Mouse (Mus musculus) CH12.LX (cell line): Measurements from ENCODE around the gene Zfp382. TPM values are rescaled to one million over a fixed set of nuclear protein-coding genes. Genes with fewer than 3 reads are reported as not detected.
"Not testable (repeated sequence)": the region's sequence is repeated elsewhere in the genome, so short reads cannot be mapped to it uniquely, and the experiment has no call there.

Experiments used
- DNase-seq: peaks from one replicate; pipeline ENCODE4 v3.0.0-alpha.2; 2013; ENCODE audit errors: extremely low read depth
- H3K27ac ChIP-seq: 2 replicates; pipeline ENCODE4 v1.5.1; 2012; ENCODE audit warnings: low read depth, mild to moderate bottlenecking, control low read depth, moderate library complexity; ENCODE audit not compliant: insufficient read depth
- H3K27me3 ChIP-seq: replicated peaks from 2 replicates; pipeline ENCODE3; 2012; ENCODE audit warnings: inconsistent platforms
- H3K36me3 ChIP-seq, 2 experiments: replicated peaks in 1 of 2; 2 replicates each; pipeline versions ENCODE3 to v1.6.1; 2012; ENCODE audit warnings: inconsistent platforms in 1 of 2, low read length in 1 of 2, mild to moderate bottlenecking in 1 of 2, mixed read lengths in 1 of 2, moderate library complexity in 1 of 2; ENCODE audit not compliant: control insufficient read depth in 1 of 2, insufficient read depth in 1 of 2
- H3K4me1 ChIP-seq, 2 experiments: 2 replicates each; pipeline ENCODE4 v1.6.1; 2012; ENCODE audit warnings: inconsistent platforms in 1 of 2, moderate library complexity in 1 of 2; ENCODE audit not compliant: insufficient read depth in 2 of 2, control insufficient read depth in 1 of 2
- H3K4me2 ChIP-seq: 2 replicates; pipeline ENCODE4 v1.6.1; 2012; ENCODE audit warnings: low read depth, mild to moderate bottlenecking, control low read depth; ENCODE audit not compliant: poor library complexity, insufficient read depth, severe bottlenecking
- H3K4me3 ChIP-seq, 3 experiments: fragments of 150-350 bp in 1 of 3; sonication (generic) in 1 of 3; replicated peaks in 1 of 3; 2 replicates each; pipeline versions ENCODE3 to v1.5.1; 2011 to 2012; ENCODE audit warnings: low read depth in 2 of 3, low read length in 2 of 3, mild to moderate bottlenecking in 2 of 3, moderate library complexity in 2 of 3, control low read depth in 1 of 3, improper control_type of control experiment in 1 of 3, inconsistent platforms in 1 of 3, mixed read lengths in 1 of 3; ENCODE audit not compliant: poor library complexity in 1 of 3
- H3K79me2 ChIP-seq: replicated peaks from 2 replicates; pipeline ENCODE4 v1.6.1; 2012; ENCODE audit warnings: mild to moderate bottlenecking, moderate library complexity; ENCODE audit not compliant: control insufficient read depth, poor library complexity, insufficient read depth, severe bottlenecking; ENCODE audit errors: extremely low read depth
- H3K9ac ChIP-seq: 2 replicates; pipeline ENCODE4 v1.6.1; 2012; ENCODE audit warnings: low read depth, mild to moderate bottlenecking, control low read depth, moderate library complexity; ENCODE audit not compliant: insufficient read depth
- H3K9me3 ChIP-seq: replicated peaks from 2 replicates; pipeline ENCODE3; 2012; ENCODE audit warnings: low read length, inconsistent platforms, mixed read lengths
- BHLHE40 ChIP-seq: IDR thresholded peaks from 2 replicates; pipeline ENCODE4 v1.6.1; 2011; ENCODE audit warnings: mild to moderate bottlenecking, low read depth, low read length, improper control_type of control experiment
- CHD1 ChIP-seq: IDR thresholded peaks from 2 replicates; pipeline ENCODE4 v1.6.1; 2012; ENCODE audit warnings: low read depth, low read length, improper control_type of control experiment, inconsistent platforms
- ELF1 ChIP-seq: IDR thresholded peaks from 2 replicates; pipeline ENCODE4 v1.6.1; 2014; ENCODE audit warnings: low read depth, mild to moderate bottlenecking, inconsistent platforms, low read length, improper control_type of control experiment
- ETS1 ChIP-seq: conservative IDR thresholded peaks from 2 replicates; pipeline ENCODE4 v1.6.1; 2012; ENCODE audit warnings: low read depth, mild to moderate bottlenecking, inconsistent platforms, low read length, improper control_type of control experiment, moderate library complexity
- HCFC1 ChIP-seq: IDR thresholded peaks from 2 replicates; pipeline ENCODE4 v1.6.1; 2012; ENCODE audit warnings: low read depth, mild to moderate bottlenecking, inconsistent platforms, low read length, improper control_type of control experiment
- IRF4 ChIP-seq: IDR thresholded peaks from 2 replicates; pipeline ENCODE4 v1.6.1; 2014; ENCODE audit warnings: low read depth, mild to moderate bottlenecking, inconsistent platforms, low read length, improper control_type of control experiment
- JUN ChIP-seq: IDR thresholded peaks from 2 replicates; pipeline ENCODE4 v1.6.1; 2011; ENCODE audit warnings: low read depth, mild to moderate bottlenecking, low read length, improper control_type of control experiment, moderate library complexity; ENCODE audit not compliant: insufficient read depth
- KAT2A ChIP-seq: IDR thresholded peaks from 2 replicates; pipeline ENCODE4 v1.6.1; 2012; ENCODE audit warnings: low read length, improper control_type of control experiment, inconsistent platforms; ENCODE audit not compliant: insufficient replicate concordance
- MAFK ChIP-seq: IDR thresholded peaks from 2 replicates; pipeline ENCODE4 v1.6.1; 2011; ENCODE audit warnings: low read length, improper control_type of control experiment; ENCODE audit not compliant: insufficient replicate concordance
- NRF1 ChIP-seq: IDR thresholded peaks from 2 replicates; pipeline ENCODE4 v1.6.1; 2014; ENCODE audit warnings: low read depth, mild to moderate bottlenecking, inconsistent platforms, low read length, improper control_type of control experiment, moderate library complexity
- POLR2A ChIP-seq: IDR thresholded peaks from 2 replicates; pipeline ENCODE4 v1.6.1; 2011; ENCODE audit warnings: low read depth, mild to moderate bottlenecking, improper control_type of control experiment, low read length
- SMC3 ChIP-seq: IDR thresholded peaks from 2 replicates; pipeline ENCODE4 v1.6.1; 2011; ENCODE audit warnings: low read depth, low read length, improper control_type of control experiment
- UBTF ChIP-seq: IDR thresholded peaks from 2 replicates; pipeline ENCODE4 v1.6.1; 2012; ENCODE audit warnings: low read depth, mild to moderate bottlenecking, inconsistent platforms, low read length, improper control_type of control experiment, moderate library complexity
- USF2 ChIP-seq: conservative IDR thresholded peaks from 2 replicates; pipeline ENCODE4 v1.6.1; 2011; ENCODE audit warnings: low read depth, low read length, improper control_type of control experiment
- dilution Hi-C: fragments of 300-500 bp; cut with MboI; formaldehyde crosslinking; loops from 2 replicates; pipeline ENCODE4 v1.14.3; 2020; ENCODE audit warnings: low sequenced_read_pairs; ENCODE audit not compliant: extremely low pct_unique_long_range_greater_than_20kb, extremely low pct_ligation_motif_present
- in situ Hi-C: fragments of 300-500 bp; cut with MboI; formaldehyde crosslinking; loops from 3 replicates; pipeline ENCODE4 v1.14.3; 2019; ENCODE audit warnings: low sequenced_read_pairs, low pct_ligation_motif_present, low pct_unique_long_range_greater_than_20kb, mixed read lengths
- polyA plus RNA-seq: library from polyadenylated mRNA; unstranded; fragments of >175 nt; gene quantifications from 2 replicates; pipeline ENCODE4 v1.2.1, GENCODE M21; 2012; ENCODE audit warnings: low read depth; ENCODE audit not compliant: insufficient read length
- total RNA-seq, 2 experiments: library from RNA; depleted of rRNA; stranded (reverse); fragments of 300-350 nt in 1 of 2; fragments of >200 nt in 1 of 2; gene quantifications; 2 replicates each; pipeline ENCODE4 v1.2.3; 2012 to 2014

Gene Zfp382
- total and polyA plus RNA-seq, 3 experiments = 3.3 to 4.7 (median 4.7) TPM

- Histone ChIP-seq H3K36me3 (peaks cover 3 to 24% of the 10 kb centered on the region in 2 experiments), H3K27me3 (no peaks in the 10 kb centered on the region), H3K4me1 (peaks cover 11 to 42% of the 10 kb centered on the region in 2 experiments), H3K4me3 (peak overlapping the region; percentile 55 to 73 (median 68)), H3K4me2 (peak overlapping the region; percentile 64), H3K9me3 (no peaks in the 10 kb centered on the region), H3K79me2 (peaks cover 8% of the 10 kb centered on the region; the same call in 1 of the 2 replicates), H3K27ac (no peak overlapping the region), H3K9ac (peak overlapping the region; percentile 91; the same call in 1 of the 2 replicates)
- dilution Hi-C loops = no loop called here
- in situ Hi-C loops = no loop called here
- no peak for DNase-seq
- TF ChIP-seq IRF4 = no peak
- 0 out of 2 replicates have a peak, but pooled peaks have one; percentile 42 for TF ChIP-seq CHD1
- TF ChIP-seq USF2 = no peak
Observed at GRCm38 (mm10) chr7:30095551-30096125, 26.1 kb upstream of the Zfp382 start.

DNA sequence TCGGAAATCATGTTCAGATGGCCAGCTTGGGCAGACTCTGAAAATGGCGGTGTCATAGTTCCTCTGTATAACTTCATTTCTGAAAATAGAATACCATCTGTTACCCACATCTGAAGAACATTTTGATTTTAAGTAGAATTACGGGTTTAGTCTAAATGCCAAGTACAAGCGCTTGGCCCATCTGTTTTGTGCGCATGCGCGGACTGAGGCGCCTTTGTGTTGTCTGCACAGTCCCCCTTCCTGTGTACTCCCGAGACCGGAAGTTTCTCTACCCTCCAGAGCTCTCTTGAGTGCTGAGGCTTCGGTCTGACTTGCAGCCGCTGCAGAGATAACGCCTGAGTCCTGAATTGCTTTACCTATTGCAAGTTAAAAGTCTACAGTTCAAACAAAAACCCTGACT is 22.4 kb upstream of the Zfp382 start:
- H3K4me3 ChIP-seq = peak overlapping the region; percentile 33 to 46 (median 40)
- peaks cover 16% of the 10 kb centered on the region for H3K9me3 ChIP-seq
- peak; percentile 72 for DNase-seq
- H3K4me1 ChIP-seq = peaks cover 7 to 29% of the 10 kb centered on the region in 2 experiments
- H3K9ac ChIP-seq = no peak overlapping the region; the same call in 1 of the 2 replicates
- no peak overlapping the region for H3K27ac ChIP-seq
- peaks cover 8% of the 10 kb centered on the region; the same call in 1 of the 2 replicates for H3K79me2 ChIP-seq
- dilution Hi-C loops = no loop called here
- TF ChIP-seq POLR2A (peak; percentile 22; the same call in 1 of the 2 replicates), KAT2A (no peak), NRF1 (peak; percentile 87), JUN (no peak), ELF1 (peak; percentile 70), BHLHE40 (no peak)
- TF ChIP-seq, all 38 proteins: peak for 3
- H3K4me2 ChIP-seq = peak overlapping the region; percentile 24; the same call in 1 of the 2 replicates
- no peaks in the 10 kb centered on the region for H3K27me3 ChIP-seq
- in situ Hi-C loops = no loop called here
- peaks cover 24 to 51% of the 10 kb centered on the region in 2 experiments for H3K36me3 ChIP-seq

- Histone ChIP-seq H3K27me3 (no peaks in the 10 kb centered on the region), H3K79me2 (no peaks in the 10 kb centered on the region), H3K4me2 (no peak overlapping the region), H3K36me3 (no peaks in the 10 kb centered on the region), H3K27ac (no peak overlapping the region), H3K9me3 (peaks cover 15% of the 10 kb centered on the region), H3K4me3 (no peak overlapping the region), H3K4me1 (peaks cover 0 to 3% of the 10 kb centered on the region in 2 experiments; a peak in 1 of 4 replicates), H3K9ac (no peak overlapping the region)
- in situ Hi-C loops = no loop called here
- dilution Hi-C loops = no loop called here
- TF ChIP-seq SMC3 (no peak), UBTF (no peak), ELF1 (no peak), MAFK (no peak), HCFC1 (no peak), ETS1 (no peak)
- no peak for DNase-seq
Observed at GRCm38 (mm10) chr7:30116076-30116475, 5.7 kb upstream of the Zfp382 start.

DNA sequence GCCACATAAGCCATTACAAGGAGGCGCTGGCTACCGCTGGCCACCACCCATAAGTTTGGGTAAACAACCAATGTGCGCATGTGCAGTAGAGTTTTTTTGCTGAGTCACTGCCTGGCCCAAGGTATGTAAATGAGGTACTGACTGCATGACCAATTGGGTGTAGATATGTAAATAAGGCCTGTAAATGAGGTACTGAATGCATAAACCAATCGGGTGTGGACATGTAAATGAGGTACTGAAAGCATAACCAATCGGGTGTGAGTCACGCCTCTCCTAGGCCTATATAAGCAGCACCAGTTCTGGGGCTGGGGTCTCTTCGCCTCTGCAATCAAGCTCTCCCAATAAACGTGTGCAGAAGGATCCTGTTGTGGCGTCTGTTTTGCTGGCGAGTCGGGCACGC is 3.8 kb upstream of the Zfp382 start:
- H3K79me2 ChIP-seq, DNase-seq, H3K4me1 ChIP-seq, H3K27me3 ChIP-seq, H3K9ac ChIP-seq, H3K4me2 ChIP-seq, in situ Hi-C loops, dilution Hi-C loops, H3K4me3 ChIP-seq, H3K36me3 ChIP-seq, H3K27ac ChIP-seq: not testable (repeated sequence)
- H3K9me3 ChIP-seq = peaks cover 15% of the 10 kb centered on the region
